Mouse (Mus musculus): ENCODE data around the gene Gm14393.
"Not testable (repeated sequence)": the region's sequence is repeated elsewhere in the genome, so short reads cannot be mapped to it uniquely, and the experiment has no call there.

Gm14393 gene

DNA sequence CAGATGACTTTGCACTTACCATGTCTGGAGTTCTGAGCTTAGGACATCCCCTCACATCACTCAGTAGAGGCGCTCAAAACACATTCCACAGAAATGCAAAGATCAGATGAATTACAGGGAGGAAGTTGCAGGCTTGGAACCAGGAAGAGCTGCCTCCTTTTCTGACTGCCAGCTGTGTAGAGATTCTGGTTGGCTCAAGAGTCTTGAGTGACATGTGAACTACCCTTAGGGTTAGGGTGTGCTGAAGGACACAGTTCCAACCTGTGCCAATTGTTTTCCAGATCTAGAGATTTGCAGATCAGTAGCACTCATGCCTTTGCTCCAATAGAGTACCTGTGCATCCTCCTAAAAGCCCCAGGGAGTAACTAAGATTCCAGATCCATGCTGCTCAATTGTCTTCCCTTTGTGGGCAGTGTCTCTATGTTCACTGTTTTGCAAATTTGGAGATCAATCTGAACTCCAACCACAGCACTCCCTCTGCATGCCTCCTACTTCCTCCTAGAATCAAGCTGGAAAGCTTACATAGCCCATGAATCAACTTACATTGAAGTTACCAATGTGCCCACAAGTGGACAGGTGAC lies at the start of gene Gm14393:
TSS of gene Gm14393 (minus strand) at position 101 of the 581 bp plus-strand sequence.
- not testable (repeated sequence) for DNase-seq

DNA sequence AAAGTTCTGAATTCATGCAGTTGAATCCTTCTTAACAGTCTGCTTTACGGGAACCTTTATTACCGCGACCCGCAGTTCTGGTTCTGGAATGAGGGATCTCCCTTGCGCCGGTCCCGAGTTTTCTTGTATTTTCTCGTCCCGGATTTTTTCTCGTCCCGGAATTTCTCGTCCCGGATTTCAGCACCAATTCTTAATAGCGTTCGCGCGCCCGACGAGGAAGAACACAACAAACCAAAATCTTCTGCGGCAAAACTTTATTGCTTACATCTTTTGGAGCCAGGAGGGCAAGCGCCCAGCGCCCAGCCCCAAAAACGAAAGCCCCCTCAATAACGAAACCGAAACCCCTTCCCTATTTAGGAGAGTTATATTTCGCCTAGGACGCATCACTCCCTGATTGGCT lies 23.3 kb downstream of the Gm14393 start:
- DNase-seq = not testable (repeated sequence)

All from thymus, adult 18-20 months (tissue).